Mouse (Mus musculus) bone marrow macrophage, adult 2 months (primary cell): ENCODE results near the gene Tmtc2.

Experiments
- CTCF ChIP-seq: IDR thresholded peaks from 2 replicates; pipeline ENCODE4 v1.5.1; 2012; ENCODE audit warnings: low read depth, mild to moderate bottlenecking, low read length, moderate library complexity
- POLR2A ChIP-seq: IDR thresholded peaks from 2 replicates; pipeline ENCODE4 v1.6.1; 2012; ENCODE audit warnings: mild to moderate bottlenecking, low read depth, low read length, borderline replicate concordance

DNA sequence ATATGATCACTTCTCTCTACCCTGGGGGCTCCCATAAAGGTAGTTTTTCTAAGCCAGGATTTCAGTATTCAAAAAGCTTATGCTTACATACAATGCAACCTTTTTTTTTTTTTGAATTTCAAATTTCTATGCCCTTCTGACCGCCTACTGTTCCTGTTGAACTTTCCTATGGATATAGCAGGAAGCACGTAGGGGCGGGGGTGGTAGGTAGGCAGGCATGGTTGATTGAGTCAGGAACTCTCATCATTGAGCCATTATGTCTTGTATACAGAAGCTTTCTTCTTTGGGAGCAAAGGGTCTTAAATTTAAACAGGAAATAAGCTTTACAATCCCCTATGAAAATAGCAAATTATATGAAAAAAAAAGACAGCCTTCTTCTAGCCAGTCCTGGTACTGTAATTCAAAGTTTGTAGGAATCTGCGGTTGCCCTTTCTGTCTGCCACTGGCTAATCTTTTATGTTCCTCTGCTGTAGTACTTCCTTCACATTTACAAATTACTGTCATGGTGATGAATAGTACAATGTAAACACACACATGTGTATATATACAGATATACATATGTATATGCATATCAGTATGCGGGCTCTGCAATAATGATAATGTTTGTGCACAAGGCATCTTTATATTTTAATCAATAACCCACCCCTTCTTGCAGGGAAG lies 405.7 kb downstream of the Tmtc2 start:
- TF ChIP-seq CTCF (no peak), POLR2A (no peak)
